Mouse (Mus musculus) E14TG2a.4 (cell line): ENCODE data around the gene E2f4.
A peak's percentile ranks its signal among the peaks of the same experiment; 100 is the strongest.

Experiments used
- CTCF ChIP-seq: conservative IDR thresholded peaks from 2 replicates; pipeline ENCODE4 v1.5.1; 2014; ENCODE audit warnings: low read length
- NANOG ChIP-seq: IDR thresholded peaks from 2 replicates; pipeline ENCODE4 v1.6.1; 2014; ENCODE audit warnings: borderline replicate concordance, low read length, mixed read lengths

GRCm38 (mm10) chr8:105342768-105343167, 45.3 kb downstream of the E2f4 start:
- no peak for TF ChIP-seq CTCF
- 0 out of 2 replicates have a peak, but pooled peaks have one; percentile 23 for TF ChIP-seq NANOG
